Mouse (Mus musculus) liver, postnatal 0 days (tissue): ENCODE measurements around the gene Il17re.

Experiments used
- CTCF ChIP-seq: sonication (generic); IDR thresholded peaks from 2 replicates; pipeline ENCODE4 v1.5.1; 2016; ENCODE audit warnings: antibody characterized with exemption, low read depth
- EP300 ChIP-seq: IDR thresholded peaks from 2 replicates; pipeline ENCODE4 v1.6.1; 2016; ENCODE audit warnings: antibody characterized with exemption, low read depth, mild to moderate bottlenecking

- TF ChIP-seq CTCF: no peak
- no peak for TF ChIP-seq EP300
Observed at GRCm38 (mm10) chr6:113502801-113503200, 44.5 kb downstream of the Il17re start.
